Mouse (Mus musculus): ENCODE measurements at regions not wholly inside any gene's neighbourhood (a gene's known extent, or its start where the extent isn't known, plus 50 kb on each side); places are given as distances from the start of the nearest gene placed in this dataset.

DNA sequence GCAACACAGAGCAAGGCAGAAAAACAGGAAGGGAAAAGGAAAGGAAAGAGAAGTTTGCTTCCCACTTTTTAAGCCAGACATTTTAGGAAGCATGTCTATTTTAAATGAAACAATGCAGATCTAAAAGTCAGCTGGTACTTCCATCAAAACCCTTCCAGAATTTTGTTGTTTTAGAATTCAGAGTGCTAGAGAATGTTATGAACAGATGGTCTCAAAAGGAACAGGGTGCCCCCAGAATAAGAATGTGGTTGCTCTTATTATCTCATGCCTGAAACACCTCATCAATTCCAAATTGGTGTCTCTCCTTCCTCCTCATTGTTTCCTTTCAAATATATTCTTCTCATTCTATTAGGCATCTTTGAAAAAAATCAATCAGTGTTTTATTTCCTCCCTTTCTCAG lies 60.0 kb upstream of the Gm527 start:
- TF ChIP-seq POLR2A (IDR thresholded peaks at IDR 0.05; ENCODE audit: borderline replicate concordance, extremely low read depth, low read depth, low read length): no peak
- no peak for TF ChIP-seq CTCF (IDR thresholded peaks at IDR 0.05; ENCODE audit: insufficient read depth, low read length)

All from lung, adult 2 months (tissue).